Comparison of ENCODE assay signal across 21 mouse cellular contexts in genomic region chr3:100430731-100431130, GRCm38 (mm10). TPM values are rescaled to one million over a fixed set of nuclear protein-coding genes. Genes with fewer than 3 reads are reported as not detected.
DNase-seq lines count a peak whose midpoint lies in the region; ATAC-seq and TF ChIP-seq lines count a peak whose summit lies in the region.
"Had no signal": no experiment of that assay in that cellular context is flagged by ENCODE, and none has a peak within 500 bp of the region (broad histone marks: within the 10 kb centered on the region; RNA-seq: fewer than 3 reads in every experiment).

No protein-coding gene starts in this region.

- H3K36me3 ChIP-seq in liver, embryonic 12.5 days = no peaks in the 10 kb centered on the region
- no peaks in the 10 kb centered on the region for H3K36me3 ChIP-seq in liver, embryonic 11.5 days (ENCODE audit: control insufficient read depth, insufficient read depth, low read length)
- no peaks in the 10 kb centered on the region for H3K36me3 ChIP-seq in testis, adult 2 months (ENCODE audit: control insufficient read depth, insufficient read depth, low read length)
- H3K36me3 ChIP-seq: embryonic facial prominence, embryonic 13.5 days; forebrain, embryonic 12.5 days; heart, embryonic 15.5 days; hindbrain, embryonic 10.5 days had no signal

- H3K9ac ChIP-seq in liver, embryonic 12.5 days = no peak overlapping the region
- no peak overlapping the region for H3K9ac ChIP-seq in liver, embryonic 11.5 days (ENCODE audit: low read depth, low read length)
- H3K9ac ChIP-seq: embryonic facial prominence, embryonic 13.5 days; forebrain, embryonic 12.5 days; heart, embryonic 15.5 days; hindbrain, embryonic 14.5 days had no signal

- TF ChIP-seq CTCF in testis, adult 2 months (IDR thresholded peaks at IDR 0.05; ENCODE audit: control insufficient read depth, insufficient read depth, insufficient replicate concordance, low read depth, low read length) = no peak

- TF ChIP-seq POLR2A in testis, adult 2 months (IDR thresholded peaks at IDR 0.05; ENCODE audit: control insufficient read depth, low read depth, low read length) = no peak

- peaks cover 52% of the 10 kb centered on the region for H3K4me1 ChIP-seq in liver, embryonic 12.5 days
- H3K4me1 ChIP-seq in liver, embryonic 11.5 days (replicated peaks; ENCODE audit: control insufficient read depth, insufficient read depth, low read length) = peaks cover 27% of the 10 kb centered on the region
- H3K4me1 ChIP-seq in testis, adult 2 months (ENCODE audit: control insufficient read depth, insufficient read depth, low read length) = peaks cover 18% of the 10 kb centered on the region
- H3K4me1 ChIP-seq: embryonic facial prominence, embryonic 13.5 days; forebrain, embryonic 12.5 days; heart, embryonic 15.5 days had no signal

- H3K4me2 ChIP-seq in liver, embryonic 12.5 days = peak overlapping the region; percentile 34; the same call in 1 of the 2 replicates
- no peak overlapping the region for H3K4me2 ChIP-seq in liver, embryonic 11.5 days
- H3K4me2 ChIP-seq: embryonic facial prominence, embryonic 13.5 days; forebrain, embryonic 12.5 days; heart, embryonic 11.5 days; heart, embryonic 15.5 days; hindbrain, embryonic 14.5 days had no signal

- no peak for ATAC-seq in liver, embryonic 12.5 days
- no peak for ATAC-seq in liver, embryonic 11.5 days (replicated peaks; ENCODE audit: low FRiP score)
- ATAC-seq: forebrain, embryonic 16.5 days; Patski had no signal

- no peak overlapping the region for H3K4me3 ChIP-seq in liver, embryonic 12.5 days
- H3K4me3 ChIP-seq in liver, embryonic 11.5 days (ENCODE audit: low read depth, low read length) = no peak overlapping the region
- no peak overlapping the region for H3K4me3 ChIP-seq in testis, adult 2 months (ENCODE audit: control insufficient read depth, low read depth, low read length)
- H3K4me3 ChIP-seq: embryonic facial prominence, embryonic 13.5 days; forebrain, embryonic 12.5 days; heart, embryonic 15.5 days; hindbrain, embryonic 10.5 days had no signal

- DNase-seq in adrenal gland, postnatal 14 days = peak; percentile 63
- DNase-seq in adrenal gland, postnatal 4 days (ENCODE audit: low spot score in 2 of 2) = no peak
- DNase-seq in liver, embryonic 11.5 days (ENCODE audit: low spot score) = no peak
- no peak for DNase-seq in testis, postnatal 10 days (ENCODE audit: low spot score)
- DNase-seq in thymus, postnatal 4 days = no peak
- DNase-seq: cerebellum, adult 18-20 months; cerebellum, adult 9-11 months; cerebellum, postnatal 36 days; gastrocnemius, postnatal 10 days; heart, adult 18-20 months had no signal

- 67% methylated on average over 1 of the region's 1 CpGs for WGBS in liver, embryonic 12.5 days (ENCODE audit: insufficient replicate concordance)
- 75% methylated on average over 1 of the region's 1 CpGs for WGBS in liver, embryonic 11.5 days

- peak overlapping the region; percentile 87 for H3K27ac ChIP-seq in liver, embryonic 12.5 days
- no peak overlapping the region for H3K27ac ChIP-seq in liver, embryonic 11.5 days (ENCODE audit: low read depth, low read length)
- peak overlapping the region; percentile 76 for H3K27ac ChIP-seq in testis, adult 2 months (ENCODE audit: control insufficient read depth, insufficient read depth, low read depth, low read length)
- H3K27ac ChIP-seq: embryonic facial prominence, embryonic 13.5 days; forebrain, embryonic 12.5 days; heart, embryonic 15.5 days; hindbrain, embryonic 10.5 days; hindbrain, embryonic 14.5 days had no signal

- H3K27me3 ChIP-seq in liver, embryonic 12.5 days (replicated peaks) = peaks cover 1% of the 10 kb centered on the region; the same call in 1 of the 2 replicates
- H3K27me3 ChIP-seq in liver, embryonic 11.5 days (replicated peaks; ENCODE audit: control insufficient read depth, insufficient read depth, low read length) = no peaks in the 10 kb centered on the region
- no peaks in the 10 kb centered on the region for H3K27me3 ChIP-seq in testis, adult 2 months (ENCODE audit: control insufficient read depth, insufficient read depth, low read length)
- H3K27me3 ChIP-seq: CH12.LX; embryonic facial prominence, embryonic 13.5 days; forebrain, embryonic 12.5 days; heart, embryonic 15.5 days; Patski had no signal

- no peaks in the 10 kb centered on the region for H3K9me3 ChIP-seq in liver, embryonic 12.5 days (replicated peaks)
- H3K9me3 ChIP-seq in liver, embryonic 11.5 days (ENCODE audit: control insufficient read depth, low read length) = no peaks in the 10 kb centered on the region
- H3K9me3 ChIP-seq: embryonic facial prominence, embryonic 13.5 days; forebrain, embryonic 12.5 days; heart, embryonic 15.5 days; hindbrain, embryonic 10.5 days had no signal

RNA-seq across cellular contexts. Expression of gene Tent5c, which starts 58.4 kb away (rescaled TPM):
- total RNA-seq in adrenal gland, postnatal 14 days (2021) = 39.4 and 51.7 TPM in 2 replicates
- 10 to 100 TPM; 22.3 to 28.9 TPM for total RNA-seq in adrenal gland, postnatal 4 days (2021)
- polyA plus RNA-seq in liver, embryonic 12.5 days (2016; fragmentation: Nextera tagmentation; extraction: Ambion mirVana) = 59.8 and 63.3 TPM in 2 replicates
- polyA plus RNA-seq in liver, embryonic 11.5 days (2014; fragmentation: Nextera tagmentation; extraction: Ambion mirVana) = 10.5 and 11.3 TPM in 2 replicates
- polyA plus RNA-seq in testis, adult 2 months (2012; rRNA removed) = 240 and 248 TPM in 2 replicates
